Mouse (Mus musculus) cerebellum, adult 2 months (tissue): ENCODE results near the gene Il1f5.

Source experiments
- CTCF ChIP-seq: fragments of 200-500 bp; IDR thresholded peaks from 2 replicates; pipeline ENCODE4 v1.5.1; 2011; ENCODE audit warnings: low read depth, mild to moderate bottlenecking, control low read depth, low read length, moderate library complexity, borderline replicate concordance; ENCODE audit not compliant: insufficient read depth
- POLR2A ChIP-seq: fragments of 200-500 bp; IDR thresholded peaks from 2 replicates; pipeline ENCODE4 v1.6.1; 2011; ENCODE audit warnings: low read length, control low read depth, borderline replicate concordance; ENCODE audit not compliant: insufficient read depth

DNA sequence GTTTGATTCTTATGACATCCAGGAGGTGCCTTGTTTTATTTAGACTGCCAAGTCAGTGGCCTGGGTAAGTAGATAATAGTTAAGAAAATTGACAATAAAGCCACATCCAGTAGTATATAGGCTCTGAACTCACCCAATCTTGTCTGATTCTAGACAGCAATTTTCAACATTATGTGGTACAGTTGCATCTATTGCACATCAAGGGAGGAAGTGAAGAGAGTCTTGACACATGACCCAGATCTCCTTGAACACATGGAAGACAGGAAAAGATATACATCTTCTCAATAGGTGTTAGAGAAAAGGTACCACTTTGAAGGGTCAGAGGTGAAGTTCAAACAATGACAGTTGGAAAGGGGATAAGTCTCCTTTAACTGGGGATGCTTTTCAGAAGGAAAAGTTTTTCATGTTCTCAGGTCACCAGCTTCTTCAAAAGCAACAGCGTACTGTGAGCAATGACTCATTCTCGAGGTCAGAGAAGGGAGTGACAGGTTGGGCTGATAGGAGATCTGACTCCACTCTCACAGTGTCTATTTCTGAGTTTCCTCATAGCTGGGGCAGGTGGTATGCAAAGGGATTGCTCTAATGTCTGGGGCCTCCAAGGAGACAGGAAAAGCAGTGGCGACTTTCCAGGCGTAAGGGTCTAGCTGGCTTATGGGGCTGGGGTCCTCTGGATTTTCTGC lies 41.3 kb downstream of the Il1f5 start:
- TF ChIP-seq POLR2A, result no peak
- no peak for TF ChIP-seq CTCF
